ENCODE assay signal across 8 mouse cellular contexts in the genomic region with DNA sequence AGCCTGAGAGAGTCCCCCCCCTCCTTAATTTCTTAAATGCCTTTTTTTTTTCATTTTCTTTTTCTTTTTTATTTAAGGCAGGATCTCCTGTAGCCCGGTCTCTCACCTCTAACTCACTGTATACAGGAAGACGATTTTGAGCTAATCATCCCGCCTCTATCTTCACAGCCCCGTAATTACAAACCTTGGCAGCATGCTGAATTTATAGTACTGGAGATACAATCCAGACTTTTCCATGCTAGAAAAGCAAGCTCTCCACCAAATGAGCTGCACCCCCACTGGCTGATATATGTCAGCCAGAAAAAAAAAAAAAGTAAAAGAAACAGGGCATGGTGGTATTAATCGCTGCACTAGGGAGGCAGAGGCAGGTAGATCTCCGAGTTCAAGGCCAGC. TPM values are rescaled to one million over a fixed set of nuclear protein-coding genes. Genes with fewer than 3 reads are reported as not detected.
A peak's percentile ranks its signal among the peaks of the same experiment; 100 is the strongest.
DNase-seq lines count a peak whose midpoint lies in the region; ATAC-seq and TF ChIP-seq lines count a peak whose summit lies in the region.

No protein-coding gene starts in this region.

- peak overlapping the region; percentile 98 for H3K4me2 ChIP-seq in lung, embryonic 14.5 days
- H3K4me2 ChIP-seq in intestine, embryonic 15.5 days (replicated peaks), result peak overlapping the region; percentile 99
- peak overlapping the region; percentile 98; the same call in 1 of the 2 replicates for H3K4me2 ChIP-seq in neural tube, embryonic 14.5 days (ENCODE audit: low read depth, low read length)

- no peak overlapping the region for H3K4me3 ChIP-seq in lung, embryonic 14.5 days (ENCODE audit: low read depth, low read length)
- peak overlapping the region; percentile 87; the same call in 1 of the 2 replicates for H3K4me3 ChIP-seq in forebrain, embryonic 10.5 days
- no peak overlapping the region for H3K4me3 ChIP-seq in intestine, embryonic 15.5 days (replicated peaks)
- H3K4me3 ChIP-seq in neural tube, embryonic 14.5 days (ENCODE audit: low read depth, low read length), result peak overlapping the region; percentile 88; the same call in 1 of the 2 replicates

- no peak overlapping the region for H3K27ac ChIP-seq in lung, embryonic 14.5 days (ENCODE audit: low read depth)
- 0 out of 2 replicates have a peak overlapping the region, but pooled peaks have one; percentile 98 for H3K27ac ChIP-seq in forebrain, embryonic 10.5 days
- no peak overlapping the region for H3K27ac ChIP-seq in intestine, embryonic 15.5 days
- H3K27ac ChIP-seq in neural tube, embryonic 14.5 days (ENCODE audit: low read depth, low read length), result no peak overlapping the region

- ATAC-seq in lung, embryonic 14.5 days (ENCODE audit: insufficient read depth), result no peak
- ATAC-seq in intestine, embryonic 15.5 days, result no peak
- ATAC-seq in neural tube, embryonic 14.5 days (ENCODE audit: low read depth), result no peak

- no peak overlapping the region for H3K9ac ChIP-seq in lung, embryonic 14.5 days
- no peak overlapping the region for H3K9ac ChIP-seq in intestine, embryonic 15.5 days
- H3K9ac ChIP-seq in neural tube, embryonic 14.5 days (replicated peaks; ENCODE audit: low read depth, low read length), result no peak overlapping the region

- no peaks in the 10 kb centered on the region for H3K27me3 ChIP-seq in lung, embryonic 14.5 days (ENCODE audit: insufficient read depth, low read length)
- H3K27me3 ChIP-seq in forebrain, embryonic 10.5 days (ENCODE audit: poor library complexity, severe bottlenecking), result peaks cover 11% of the 10 kb centered on the region; the same call in 1 of the 2 replicates
- H3K27me3 ChIP-seq in intestine, embryonic 15.5 days (replicated peaks), result no peaks in the 10 kb centered on the region
- no peaks in the 10 kb centered on the region for H3K27me3 ChIP-seq in neural tube, embryonic 14.5 days (ENCODE audit: control insufficient read depth, insufficient read depth, low read length)

- no peak for TF ChIP-seq CTCF in lung, embryonic 14.5 days (IDR thresholded peaks at IDR 0.05; ENCODE audit: low read depth)

- 0 out of 2 replicates have a peak, but pooled peaks cover 4% of the 10 kb centered on the region for H3K4me1 ChIP-seq in lung, embryonic 14.5 days (ENCODE audit: insufficient read depth)
- peaks cover 31% of the 10 kb centered on the region for H3K4me1 ChIP-seq in forebrain, embryonic 10.5 days
- H3K4me1 ChIP-seq in intestine, embryonic 15.5 days (replicated peaks), result peaks cover 12% of the 10 kb centered on the region; the same call in 1 of the 2 replicates
- peaks cover 13% of the 10 kb centered on the region for H3K4me1 ChIP-seq in neural tube, embryonic 14.5 days (ENCODE audit: control insufficient read depth, insufficient read depth, low read length)

- DNase-seq in lung, embryonic 14.5 days, result no peak
- no peak for DNase-seq in lung, adult 18-20 months
- DNase-seq in forebrain, embryonic 10.5 days (ENCODE audit: extremely low spot score, low spot score), result no peak
- no peak for DNase-seq in B cell, adult 2 months
- DNase-seq in thymus, postnatal 25 days, result no peak
- DNase-seq in ovary, postnatal 36 days (ENCODE audit: low spot score), result no peak

- H3K9me3 ChIP-seq in lung, embryonic 14.5 days (ENCODE audit: low read depth, low read length), result no peaks in the 10 kb centered on the region
- no peaks in the 10 kb centered on the region for H3K9me3 ChIP-seq in forebrain, embryonic 10.5 days
- H3K9me3 ChIP-seq in intestine, embryonic 15.5 days, result no peaks in the 10 kb centered on the region
- H3K9me3 ChIP-seq in neural tube, embryonic 14.5 days (ENCODE audit: control insufficient read depth, low read length), result no peaks in the 10 kb centered on the region

- H3K36me3 ChIP-seq in lung, embryonic 14.5 days (ENCODE audit: insufficient read depth), result no peaks in the 10 kb centered on the region
- peaks cover 9% of the 10 kb centered on the region for H3K36me3 ChIP-seq in forebrain, embryonic 10.5 days (replicated peaks)
- H3K36me3 ChIP-seq in intestine, embryonic 15.5 days, result no peaks in the 10 kb centered on the region
- H3K36me3 ChIP-seq in neural tube, embryonic 14.5 days (ENCODE audit: control insufficient read depth, insufficient read depth, low read length), result no peaks in the 10 kb centered on the region

- WGBS in lung, embryonic 14.5 days, result 60% methylated on average over 6 of the region's 6 CpGs
- 79% methylated on average over 6 of the region's 6 CpGs for WGBS in forebrain, embryonic 10.5 days
- 62% methylated on average over 6 of the region's 6 CpGs for WGBS in intestine, embryonic 15.5 days
- WGBS in neural tube, embryonic 14.5 days, result 67% methylated on average over 6 of the region's 6 CpGs

RNA-seq across cellular contexts. Expression of a gene that starts 1.3 kb away (rescaled TPM):
- 4.3 and 4.5 TPM in 2 replicates for polyA plus RNA-seq in lung, embryonic 14.5 days (2014; fragmentation: Nextera tagmentation; extraction: Ambion mirVana)
- polyA plus RNA-seq in forebrain, embryonic 10.5 days (2016; fragmentation: Nextera tagmentation; extraction: Ambion mirVana), result 5.0 TPM in 2 replicates
- polyA plus RNA-seq in intestine, embryonic 15.5 days (2015; fragmentation: Nextera tagmentation; extraction: Ambion mirVana), result 2.4 and 2.9 TPM in 2 replicates
- polyA plus RNA-seq in neural tube, embryonic 14.5 days (2014; fragmentation: Nextera tagmentation; extraction: Ambion mirVana), result 3.0 and 4.2 TPM in 2 replicates

Comparison
In these comparisons a context has a peak if more than half of its experiments do, and no peak if none do; other contexts are left out.
1. H3K4me3 ChIP-seq: peak in forebrain, embryonic 10.5 days (single experiment) and neural tube, embryonic 14.5 days (single experiment); none in lung, embryonic 14.5 days (single experiment) and intestine, embryonic 15.5 days (single experiment).
2. Peak in every context shown above with its lines, with median percentiles within 50 percentile points of each other: H3K4me2 ChIP-seq.